Mouse (Mus musculus) liver, embryonic 14.5 days (tissue): ENCODE data around the gene Ephx1. TPM values are rescaled to one million over a fixed set of nuclear protein-coding genes. Genes with fewer than 3 reads are reported as not detected.
"Not testable (repeated sequence)": the region's sequence is repeated elsewhere in the genome, so short reads cannot be mapped to it uniquely, and the experiment has no call there.

Source experiments
- ATAC-seq: fragments of 200-750 bp; cut with Nextera tagmentation; 2 replicates; pipeline ENCODE4 v1.8.0; 2017; ENCODE audit warnings: moderate number of reproducible peaks, mild to moderate bottlenecking, moderate library complexity; ENCODE audit not compliant: insufficient read depth
- DNase-seq, 3 experiments: peaks; one replicate each; pipeline ENCODE4 v3.0.0-alpha.2; 2012 to 2013; ENCODE audit warnings: low read depth in 3 of 3, low spot score in 3 of 3
- H3K27ac ChIP-seq: fragments of 300-500 bp; sonication (generic); 2 replicates; pipeline ENCODE4 v1.5.1; 2014; ENCODE audit warnings: moderate library complexity, mild to moderate bottlenecking, control low read depth, inconsistent platforms
- H3K27me3 ChIP-seq: fragments of 300-500 bp; sonication (generic); 2 replicates; pipeline ENCODE4 v1.6.1; 2014; ENCODE audit warnings: mild to moderate bottlenecking, low read length, moderate library complexity; ENCODE audit not compliant: control insufficient read depth, insufficient read depth
- H3K36me3 ChIP-seq: fragments of 300-500 bp; sonication (generic); replicated peaks from 2 replicates; pipeline ENCODE4 v1.6.1; 2014; ENCODE audit warnings: low read depth; ENCODE audit not compliant: control insufficient read depth, insufficient read depth
- H3K4me1 ChIP-seq, 2 experiments: fragments of 200-500 bp in 1 of 2; fragments of 300-500 bp in 1 of 2; sonication (generic) in 1 of 2; replicated peaks; 2 replicates each; pipeline ENCODE4 v1.6.1; 2012 to 2014; ENCODE audit warnings: antibody characterized with exemption in 1 of 2, inconsistent platforms in 1 of 2, low read length in 1 of 2; ENCODE audit not compliant: control insufficient read depth in 2 of 2, insufficient read depth in 2 of 2
- H3K4me2 ChIP-seq: fragments of 300-500 bp; sonication (generic); 2 replicates; pipeline ENCODE4 v1.6.1; 2014; ENCODE audit warnings: low read depth, mild to moderate bottlenecking, control low read depth, moderate library complexity
- H3K4me3 ChIP-seq, 2 experiments: fragments of 200-500 bp in 1 of 2; fragments of 300-500 bp in 1 of 2; sonication (generic) in 1 of 2; 2 replicates each; pipeline ENCODE4 v1.5.1; 2012 to 2014; ENCODE audit warnings: low read depth in 2 of 2, low read length in 2 of 2, mild to moderate bottlenecking in 2 of 2, control low read depth in 1 of 2, inconsistent platforms in 1 of 2, moderate library complexity in 1 of 2; ENCODE audit not compliant: insufficient read depth in 1 of 2
- H3K9ac ChIP-seq: fragments of 300-500 bp; sonication (generic); replicated peaks from 2 replicates; pipeline ENCODE4 v1.6.1; 2014; ENCODE audit warnings: mild to moderate bottlenecking, control low read depth, moderate library complexity
- H3K9me3 ChIP-seq: fragments of 300-500 bp; sonication (generic); 2 replicates; pipeline ENCODE4 v1.6.1; 2016; ENCODE audit warnings: low read length, mixed read lengths; ENCODE audit not compliant: control insufficient read depth
- CTCF ChIP-seq: IDR thresholded peaks from 2 replicates; pipeline ENCODE4 v1.5.1; 2016; ENCODE audit warnings: antibody characterized with exemption, low read depth, control low read depth
- EP300 ChIP-seq: IDR thresholded peaks from 2 replicates; pipeline ENCODE4 v1.6.1; 2016; ENCODE audit warnings: antibody characterized with exemption, low read depth
- WGBS: fragments of 180-500 bp; shearing (Covaris S2); extraction: QIAGEN DNeasy Blood & Tissue Kit; methylation state at CpG from one replicate; pipeline ENCODE4 v1.1.7; 2014; ENCODE audit not compliant: insufficient replicate concordance; 5-methylcytosine and 5-hydroxymethylcytosine counted together
- polyA plus RNA-seq, 2 experiments: library from polyadenylated mRNA; depleted of rRNA in 1 of 2; stranded (reverse) in 1 of 2; unstranded in 1 of 2; fragments of >200 nt; fragmentation: Nextera tagmentation in 1 of 2; extraction: Ambion mirVana in 1 of 2; gene quantifications; 2 replicates each; pipeline versions ENCODE4 v1.2.1 to v1.2.3; 2012 to 2014

The Ephx1 gene
- polyA plus RNA-seq, 2 experiments: 2.8 to 4.8 TPM

- ATAC-seq: peak; percentile 98
- H3K9ac ChIP-seq: peak overlapping the region; percentile 70
- not testable (repeated sequence) for H3K27me3 ChIP-seq, H3K36me3 ChIP-seq, H3K9me3 ChIP-seq
- peak overlapping the region; percentile 37 for H3K27ac ChIP-seq
- peak overlapping the region; percentile 77 for H3K4me2 ChIP-seq
- under 1% methylated on average over 32 of the region's 41 CpGs for WGBS
- H3K4me3 ChIP-seq: peak overlapping the region; percentile 44 to 58
- peak; percentile 60 to 73 (median 70) for DNase-seq
- H3K4me1 ChIP-seq: peaks cover 16 to 29% of the 10 kb centered on the region in 2 experiments
- TF ChIP-seq EP300: peak; percentile 32; the same call in 1 of the 2 replicates
Measured at GRCm38 (mm10) chr1:180936610-180937398, 83.9 kb downstream of the Ephx1 start.

- WGBS: 40% methylated on average over 21 of the region's 21 CpGs
- no peak within 1 kb of the TSS; the same call in 1 of the 2 replicates for H3K9ac ChIP-seq
- H3K9me3 ChIP-seq: no peaks in the 10 kb centered on the region
- H3K4me1 ChIP-seq: peaks cover 8 to 15% of the 10 kb centered on the region in 2 experiments
- ATAC-seq (no peak), DNase-seq (no peak)
- H3K27me3 ChIP-seq: peaks cover 8% of the 10 kb centered on the region
- no peaks in the 10 kb centered on the region for H3K36me3 ChIP-seq
- TF ChIP-seq CTCF (no peak), EP300 (no peak)
- H3K4me3 ChIP-seq: peak within 1 kb of the TSS in 1 of 2 experiments; percentile 58; a peak in 1 of 4 replicates
- peak within 1 kb of the TSS; percentile 77 for H3K4me2 ChIP-seq
- H3K27ac ChIP-seq: no peak within 1 kb of the TSS
Measured at GRCm38 (mm10) chr1:180934467-180935419, 86.0 kb downstream of the Ephx1 start, which contains the start of gene Lefty1. Lefty1 (plus strand) TSS chr1:180935022.

GRCm38 (mm10) chr1:180933659-180934058 lies 87.0 kb downstream of the Ephx1 start:
- Histone ChIP-seq H3K36me3 (no peaks in the 10 kb centered on the region), H3K27ac (no peak overlapping the region), H3K9me3 (no peaks in the 10 kb centered on the region), H3K4me2 (no peak overlapping the region), H3K4me1 (peaks cover 8 to 15% of the 10 kb centered on the region in 2 experiments), H3K4me3 (no peak overlapping the region), H3K27me3 (peaks cover 8% of the 10 kb centered on the region), H3K9ac (no peak overlapping the region)
- DNase-seq: no peak
- 45% methylated on average over 6 of the region's 6 CpGs for WGBS
- TF ChIP-seq EP300 (no peak), CTCF (no peak)
- no peak for ATAC-seq

- TF ChIP-seq EP300 (no peak), CTCF (no peak)
- H3K9me3 ChIP-seq: no peaks in the 10 kb centered on the region
- no peak overlapping the region for H3K9ac ChIP-seq
- no peaks in the 10 kb centered on the region for H3K36me3 ChIP-seq
- DNase-seq (no peak), ATAC-seq (no peak)
- H3K4me2 ChIP-seq: no peak overlapping the region
- peaks cover 11% of the 10 kb centered on the region for H3K27me3 ChIP-seq
- H3K27ac ChIP-seq: no peak overlapping the region
- WGBS: 70% methylated on average over 3 of the region's 3 CpGs
- no peak overlapping the region for H3K4me3 ChIP-seq
- peaks cover 0 to 5% of the 10 kb centered on the region in 2 experiments; a peak in 3 of 4 replicates for H3K4me1 ChIP-seq
Measured at GRCm38 (mm10) chr1:180931106-180931505, 89.6 kb downstream of the Ephx1 start.

GRCm38 (mm10) chr1:180929599-180929998 lies 91.1 kb downstream of the Ephx1 start:
- Histone ChIP-seq H3K4me1 (no peaks in the 10 kb centered on the region; a peak in 1 of 4 replicates), H3K4me2 (no peak overlapping the region), H3K9ac (no peak overlapping the region), H3K27ac (no peak overlapping the region), H3K27me3 (peaks cover 6% of the 10 kb centered on the region), H3K9me3 (no peaks in the 10 kb centered on the region), H3K36me3 (no peaks in the 10 kb centered on the region), H3K4me3 (no peak overlapping the region)
- ATAC-seq (no peak), DNase-seq (no peak)
- TF ChIP-seq EP300 (no peak), CTCF (no peak)
- WGBS: 17% methylated on average over 2 of the region's 2 CpGs
